8 mouse cellular contexts compared by ENCODE assay signal in genomic region chr8:82865239-82865638, GRCm38 (mm10). TPM values are rescaled to one million over a fixed set of nuclear protein-coding genes. Genes with fewer than 3 reads are reported as not detected.
DNase-seq lines count a peak whose midpoint lies in the region; ATAC-seq and TF ChIP-seq lines count a peak whose summit lies in the region.

No protein-coding gene starts in this region.

- peak overlapping the region; percentile 80 for H3K4me3 ChIP-seq in neural tube, embryonic 11.5 days (ENCODE audit: low read depth, low read length)
- peak overlapping the region; percentile 75 for H3K4me3 ChIP-seq in intestine, postnatal 0 days (ENCODE audit: low read depth, low read length)
- H3K4me3 ChIP-seq in neural tube, embryonic 15.5 days (replicated peaks) = peak overlapping the region; percentile 75
- no peak overlapping the region for H3K4me3 ChIP-seq in thymus, adult 2 months (ENCODE audit: control insufficient read depth, insufficient read depth, low read length)

- peak overlapping the region; percentile 84 for H3K4me2 ChIP-seq in neural tube, embryonic 11.5 days (ENCODE audit: low read depth)
- H3K4me2 ChIP-seq in intestine, postnatal 0 days (replicated peaks; ENCODE audit: low read depth) = peak overlapping the region; percentile 99; the same call in 1 of the 2 replicates
- peak overlapping the region; percentile 71 for H3K4me2 ChIP-seq in neural tube, embryonic 15.5 days

- peaks cover 8% of the 10 kb centered on the region; the same call in 1 of the 2 replicates for H3K4me1 ChIP-seq in neural tube, embryonic 11.5 days (ENCODE audit: control insufficient read depth, insufficient read depth, low read length)
- no peaks in the 10 kb centered on the region for H3K4me1 ChIP-seq in intestine, postnatal 0 days (replicated peaks; ENCODE audit: control insufficient read depth, insufficient read depth, low read length)
- peaks cover 29% of the 10 kb centered on the region for H3K4me1 ChIP-seq in neural tube, embryonic 15.5 days
- H3K4me1 ChIP-seq in thymus, adult 2 months (replicated peaks; ENCODE audit: control insufficient read depth, insufficient read depth, low read length) = peaks cover 6% of the 10 kb centered on the region

- peak; percentile 6 for DNase-seq in embryo, embryonic 10.5 days (ENCODE audit: low spot score)
- no peak for DNase-seq in embryo, embryonic 11 days
- DNase-seq in neural tube, embryonic 11.5 days (ENCODE audit: low spot score) = no peak
- DNase-seq in neural tube, embryonic 10.5 days (ENCODE audit: extremely low spot score, low spot score) = no peak
- no peak for DNase-seq in adrenal gland, postnatal 25 days
- DNase-seq in thymus, adult 2 months = no peak

- no peak overlapping the region for H3K27ac ChIP-seq in neural tube, embryonic 11.5 days (ENCODE audit: low read depth, low read length)
- H3K27ac ChIP-seq in intestine, postnatal 0 days (ENCODE audit: low read depth, low read length) = no peak overlapping the region
- H3K27ac ChIP-seq in neural tube, embryonic 15.5 days (replicated peaks) = 0 out of 2 replicates have a peak overlapping the region, but pooled peaks have one; percentile 45
- H3K27ac ChIP-seq in thymus, adult 2 months (ENCODE audit: control insufficient read depth, insufficient read depth, low read length) = no peak overlapping the region

- ATAC-seq in neural tube, embryonic 11.5 days (ENCODE audit: insufficient read depth, low FRiP score, low TSS enrichment) = no peak
- no peak for ATAC-seq in intestine, postnatal 0 days
- no peak for ATAC-seq in neural tube, embryonic 15.5 days (ENCODE audit: low FRiP score)

- TF ChIP-seq CTCF in intestine, postnatal 0 days (IDR thresholded peaks at IDR 0.05; ENCODE audit: low read depth) = no peak
- TF ChIP-seq CTCF in thymus, adult 2 months (IDR thresholded peaks at IDR 0.05; ENCODE audit: borderline replicate concordance, control insufficient read depth, extremely low read depth, insufficient read depth, low read length, poor library complexity) = no peak

- no peaks in the 10 kb centered on the region for H3K9me3 ChIP-seq in neural tube, embryonic 11.5 days (ENCODE audit: control insufficient read depth, low read length)
- no peaks in the 10 kb centered on the region for H3K9me3 ChIP-seq in intestine, postnatal 0 days (ENCODE audit: control insufficient read depth)
- no peaks in the 10 kb centered on the region for H3K9me3 ChIP-seq in neural tube, embryonic 15.5 days (replicated peaks)

- H3K27me3 ChIP-seq in neural tube, embryonic 11.5 days (ENCODE audit: control insufficient read depth, insufficient read depth, low read length) = no peaks in the 10 kb centered on the region
- H3K27me3 ChIP-seq in intestine, postnatal 0 days (replicated peaks; ENCODE audit: control insufficient read depth, insufficient read depth, low read length) = 0 out of 2 replicates have a peak, but pooled peaks cover 2% of the 10 kb centered on the region
- no peaks in the 10 kb centered on the region for H3K27me3 ChIP-seq in neural tube, embryonic 15.5 days (replicated peaks)
- no peaks in the 10 kb centered on the region; the same call in 1 of the 2 replicates for H3K27me3 ChIP-seq in thymus, adult 2 months (ENCODE audit: control insufficient read depth, insufficient read depth, low read length)

- no peak overlapping the region for H3K9ac ChIP-seq in neural tube, embryonic 11.5 days (ENCODE audit: low read length)
- H3K9ac ChIP-seq in intestine, postnatal 0 days (ENCODE audit: low read depth, low read length) = no peak overlapping the region
- H3K9ac ChIP-seq in neural tube, embryonic 15.5 days (replicated peaks) = peak overlapping the region; percentile 77

- TF ChIP-seq POLR2A in thymus, adult 2 months (IDR thresholded peaks at IDR 0.05; ENCODE audit: control insufficient read depth, extremely low read depth, insufficient read depth, low read length, poor library complexity) = no peak

- H3K36me3 ChIP-seq in neural tube, embryonic 11.5 days (ENCODE audit: control insufficient read depth, insufficient read depth, low read length) = no peaks in the 10 kb centered on the region
- H3K36me3 ChIP-seq in intestine, postnatal 0 days (ENCODE audit: control insufficient read depth, insufficient read depth) = no peaks in the 10 kb centered on the region
- H3K36me3 ChIP-seq in neural tube, embryonic 15.5 days = no peaks in the 10 kb centered on the region
- no peaks in the 10 kb centered on the region for H3K36me3 ChIP-seq in thymus, adult 2 months (ENCODE audit: control insufficient read depth, insufficient read depth, low read length)

- WGBS in neural tube, embryonic 11.5 days = 60% methylated on average over 5 of the region's 5 CpGs
- WGBS in intestine, postnatal 0 days = 51% methylated on average over 5 of the region's 5 CpGs
- 30% methylated on average over 5 of the region's 5 CpGs for WGBS in neural tube, embryonic 15.5 days
- WGBS in thymus, adult 2 months = 65% methylated on average over 5 of the region's 5 CpGs

RNA-seq across cellular contexts. Expression of gene Rnf150, which starts 2.1 kb away (rescaled TPM):
- polyA plus RNA-seq in neural tube, embryonic 11.5 days (2014; fragmentation: Nextera tagmentation; extraction: Ambion mirVana) = 1.7 and 1.8 TPM in 2 replicates
- polyA plus RNA-seq in intestine, postnatal 0 days (2015; fragmentation: Nextera tagmentation; extraction: Ambion mirVana) = 0.38 and 0.53 TPM in 2 replicates
- polyA plus RNA-seq in neural tube, embryonic 15.5 days (2015; fragmentation: Nextera tagmentation; extraction: Ambion mirVana) = 2.1 and 2.5 TPM in 2 replicates
- total RNA-seq in adrenal gland, postnatal 25 days (2021) = 14.4 and 16.6 TPM in 2 replicates
- polyA plus RNA-seq in thymus, adult 2 months (2012; rRNA removed) = 1.4 and 1.5 TPM in 2 replicates
